Mouse (Mus musculus): ENCODE results near the gene Sp3.

DNA sequence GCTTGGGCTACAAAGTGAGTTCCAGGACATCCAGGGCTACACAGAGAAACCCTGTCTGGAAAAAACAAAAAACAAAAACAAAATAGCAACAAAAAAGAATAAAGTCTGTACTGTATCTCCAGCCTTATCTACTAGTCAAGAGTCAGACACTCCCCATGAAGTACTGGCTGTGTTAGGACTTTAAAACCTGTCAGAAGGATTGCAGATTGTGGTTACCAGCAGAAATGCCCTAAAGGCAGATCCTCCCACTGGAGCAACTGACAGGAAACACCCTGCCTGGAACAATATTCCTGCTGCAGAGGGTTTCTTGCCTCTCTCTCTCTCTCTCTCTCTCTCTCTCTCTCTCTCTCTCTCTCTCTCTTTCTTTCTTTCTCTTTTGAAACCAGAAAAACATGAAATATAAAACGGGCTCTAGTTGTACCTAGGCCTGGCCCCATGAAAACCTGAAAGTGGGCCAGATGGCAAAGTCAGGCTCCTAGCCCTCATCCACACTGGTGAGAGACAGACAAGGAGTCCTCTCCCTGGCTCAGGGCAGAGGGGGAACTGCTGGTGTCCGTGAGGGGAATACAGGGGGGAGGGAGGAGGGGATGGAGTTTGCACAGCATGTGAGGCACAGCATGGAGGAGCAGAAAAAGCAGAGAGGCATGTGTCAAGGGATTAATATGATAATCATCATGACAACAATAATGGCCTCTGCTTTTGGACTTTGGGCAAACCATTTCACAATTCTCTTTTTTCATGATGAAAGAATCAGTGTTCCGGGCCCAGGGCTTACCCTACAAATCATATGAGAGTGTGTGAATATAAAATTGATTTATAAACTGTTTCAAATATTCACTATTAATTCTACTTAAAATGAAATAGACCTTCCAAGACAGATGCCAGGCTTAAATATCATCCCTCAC is 25.6 kb upstream of the Sp3 start:
- no peak for TF ChIP-seq CTCF (IDR thresholded peaks at IDR 0.05; ENCODE audit: extremely low read depth, insufficient read length, insufficient replicate concordance, low read depth, low read length)
- TF ChIP-seq POLR2A (IDR thresholded peaks at IDR 0.05; ENCODE audit: low read depth, low read length), result no peak
